Mouse (Mus musculus) liver, embryonic 14.5 days (tissue): ENCODE measurements at regions not wholly inside any gene's neighbourhood (a gene's known extent, or its start where the extent isn't known, plus 50 kb on each side); places are given as distances from the start of the nearest gene placed in this dataset.

Experiments used
- CTCF ChIP-seq: IDR thresholded peaks from 2 replicates; pipeline ENCODE4 v1.5.1; 2016; ENCODE audit warnings: antibody characterized with exemption, low read depth, control low read depth
- EP300 ChIP-seq: IDR thresholded peaks from 2 replicates; pipeline ENCODE4 v1.6.1; 2016; ENCODE audit warnings: antibody characterized with exemption, low read depth

GRCm38 (mm10) chr15:67729492-67729891 lies 1228.8 kb upstream of the Lrrc6 start:
- TF ChIP-seq CTCF (no peak), EP300 (no peak)
